Mouse (Mus musculus) heart, embryonic 12.5 days (tissue): Measurements from ENCODE around the gene Taf3. TPM values are rescaled to one million over a fixed set of nuclear protein-coding genes. Genes with fewer than 3 reads are reported as not detected.
A peak's percentile ranks its signal among the peaks of the same experiment; 100 is the strongest.

Experiments used
- ATAC-seq: fragments of 200-750 bp; cut with Nextera tagmentation; 2 replicates; pipeline ENCODE4 v1.8.0; 2017; ENCODE audit warnings: moderate TSS enrichment, moderate library complexity; ENCODE audit not compliant: insufficient number of reproducible peaks, low FRiP score
- H3K27ac ChIP-seq: fragments of 300-500 bp; sonication (generic); 2 replicates; pipeline ENCODE4 v1.5.1; 2016; ENCODE audit warnings: mild to moderate bottlenecking, moderate library complexity; ENCODE audit not compliant: poor library complexity, severe bottlenecking
- H3K27me3 ChIP-seq: fragments of 300-500 bp; sonication (generic); replicated peaks from 2 replicates; pipeline ENCODE4 v1.6.1; 2016; ENCODE audit warnings: mild to moderate bottlenecking, moderate library complexity
- H3K36me3 ChIP-seq: fragments of 300-500 bp; sonication (generic); 2 replicates; pipeline ENCODE4 v1.6.1; 2016; ENCODE audit warnings: mild to moderate bottlenecking, moderate library complexity
- H3K4me1 ChIP-seq: fragments of 300-500 bp; sonication (generic); replicated peaks from 2 replicates; pipeline ENCODE4 v1.6.1; 2016; ENCODE audit warnings: mild to moderate bottlenecking
- H3K4me2 ChIP-seq: fragments of 300-500 bp; sonication (generic); 2 replicates; pipeline ENCODE4 v1.6.1; 2016; ENCODE audit warnings: mild to moderate bottlenecking, moderate library complexity
- H3K4me3 ChIP-seq: fragments of 300-500 bp; sonication (generic); 2 replicates; pipeline ENCODE4 v1.5.1; 2016; ENCODE audit warnings: mild to moderate bottlenecking
- H3K9ac ChIP-seq: fragments of 300-500 bp; sonication (generic); 2 replicates; pipeline ENCODE4 v1.6.1; 2016; ENCODE audit warnings: mild to moderate bottlenecking, moderate library complexity
- H3K9me3 ChIP-seq: fragments of 300-500 bp; sonication (generic); replicated peaks from 2 replicates; pipeline ENCODE4 v1.6.1; 2016; ENCODE audit warnings: mild to moderate bottlenecking, moderate library complexity
- WGBS: fragments of 180-500 bp; shearing (Covaris S2); methylation state at CpG from one replicate; pipeline ENCODE4 v1.1.7; 2016; 5-methylcytosine and 5-hydroxymethylcytosine counted together
- polyA plus RNA-seq: library from polyadenylated mRNA; unstranded; fragments of >200 nt; fragmentation: Nextera tagmentation; extraction: Ambion mirVana; gene quantifications from 2 replicates; pipeline ENCODE4 v1.2.1, GENCODE M21; 2016

Taf3 gene
- polyA plus RNA-seq, 1 experiment from 2014 or later: 8.9 TPM

GRCm38 (mm10) chr2:9875220-9875619, 173.2 kb downstream of the Taf3 start:
- Histone ChIP-seq H3K4me1 (peaks cover 49% of the 10 kb centered on the region), H3K9ac (peak overlapping the region; percentile 41; the same call in 1 of the 2 replicates), H3K36me3 (no peaks in the 10 kb centered on the region), H3K27me3 (peaks cover 26% of the 10 kb centered on the region), H3K9me3 (no peaks in the 10 kb centered on the region), H3K27ac (no peak overlapping the region), H3K4me2 (peak overlapping the region; percentile 95), H3K4me3 (peak overlapping the region; percentile 60)
- no peak for ATAC-seq
- WGBS: 6% methylated on average over 4 of the region's 4 CpGs

- Histone ChIP-seq H3K4me1 (peaks cover 46% of the 10 kb centered on the region), H3K27me3 (peaks cover 29% of the 10 kb centered on the region), H3K4me2 (peak overlapping the region; percentile 95), H3K9me3 (no peaks in the 10 kb centered on the region), H3K9ac (peak overlapping the region; percentile 41; the same call in 1 of the 2 replicates), H3K36me3 (no peaks in the 10 kb centered on the region), H3K27ac (no peak overlapping the region), H3K4me3 (peak overlapping the region; percentile 60)
- ATAC-seq: no peak
- WGBS: 10% methylated on average over 39 of the region's 39 CpGs
These were observed 173.8 kb downstream of the Taf3 start for GRCm38 (mm10) chr2:9874467-9875219.

- Histone ChIP-seq H3K9ac (peak overlapping the region; percentile 59), H3K27ac (no peak overlapping the region), H3K9me3 (no peaks in the 10 kb centered on the region), H3K4me3 (no peak overlapping the region), H3K4me2 (peak overlapping the region; percentile 95), H3K36me3 (no peaks in the 10 kb centered on the region), H3K27me3 (peaks cover 31% of the 10 kb centered on the region), H3K4me1 (peaks cover 47% of the 10 kb centered on the region)
- 40% methylated on average over 2 of the region's 2 CpGs for WGBS
- ATAC-seq: no peak
These were observed 174.6 kb downstream of the Taf3 start for GRCm38 (mm10) chr2:9873757-9874156.

- peaks cover 31% of the 10 kb centered on the region for H3K27me3 ChIP-seq
- H3K4me2 ChIP-seq: peak overlapping the region; percentile 60
- H3K4me1 ChIP-seq: peaks cover 49% of the 10 kb centered on the region
- 0 out of 2 replicates have a peak overlapping the region, but pooled peaks have one; percentile 9 for H3K27ac ChIP-seq
- 19% methylated on average over 12 of the region's 12 CpGs for WGBS
- H3K36me3 ChIP-seq: no peaks in the 10 kb centered on the region
- H3K9ac ChIP-seq: peak overlapping the region; percentile 49; the same call in 1 of the 2 replicates
- no peak for ATAC-seq
- H3K9me3 ChIP-seq: no peaks in the 10 kb centered on the region
- H3K4me3 ChIP-seq: peak overlapping the region; percentile 30
These were observed 175.7 kb downstream of the Taf3 start for GRCm38 (mm10) chr2:9872682-9873081.

- Histone ChIP-seq H3K4me1 (peaks cover 47% of the 10 kb centered on the region), H3K36me3 (no peaks in the 10 kb centered on the region), H3K9me3 (no peaks in the 10 kb centered on the region), H3K27me3 (peaks cover 31% of the 10 kb centered on the region), H3K9ac (0 out of 2 replicates have a peak overlapping the region, but pooled peaks have one; percentile 31), H3K4me2 (peak overlapping the region; percentile 60), H3K27ac (no peak overlapping the region), H3K4me3 (no peak overlapping the region)
- no peak for ATAC-seq
- 30% methylated on average over 6 of the region's 6 CpGs for WGBS
These were observed 176.6 kb downstream of the Taf3 start for GRCm38 (mm10) chr2:9871798-9872197.

GRCm38 (mm10) chr2:9871141-9871716, 177.2 kb downstream of the Taf3 start:
- Histone ChIP-seq H3K4me1 (peaks cover 47% of the 10 kb centered on the region), H3K27me3 (peaks cover 31% of the 10 kb centered on the region)

GRCm38 (mm10) chr2:9867092-9867825, 181.1 kb downstream of the Taf3 start:
- Histone ChIP-seq H3K9ac (no peak overlapping the region), H3K36me3 (0 out of 2 replicates have a peak, but pooled peaks cover 4% of the 10 kb centered on the region), H3K27ac (no peak overlapping the region), H3K4me2 (no peak overlapping the region), H3K9me3 (no peaks in the 10 kb centered on the region), H3K27me3 (peaks cover 15% of the 10 kb centered on the region), H3K4me1 (peaks cover 18% of the 10 kb centered on the region), H3K4me3 (no peak overlapping the region)
- ATAC-seq: peak; percentile 6; the same call in 1 of the 2 replicates
- 55% methylated on average over 12 of the region's 12 CpGs for WGBS

More at GRCm38 (mm10) chr2:9871141-9871716, 177.2 kb downstream of the Taf3 start:
- Histone ChIP-seq H3K9me3 (no peaks in the 10 kb centered on the region), H3K27ac (no peak overlapping the region), H3K36me3 (0 out of 2 replicates have a peak, but pooled peaks cover under 1% of the 10 kb centered on the region), H3K4me3 (no peak overlapping the region), H3K4me2 (peak overlapping the region; percentile 60; the same call in 1 of the 2 replicates), H3K9ac (no peak overlapping the region)
- ATAC-seq: no peak
- WGBS: 16% methylated on average over 4 of the region's 4 CpGs

Other genes starting within 250 kb of the Taf3 start
- gene 4930412O13Rik, start 167.3 kb downstream of the Taf3 start, polyA plus RNA-seq: 1.7 and 1.8 TPM in 2 replicates
- 1.0 TPM in 1 of 2 replicates, not detected in the other for gene 9230102O04Rik, start 159.1 kb downstream of the Taf3 start, polyA plus RNA-seq
- gene Gata3, start 158.6 kb downstream of the Taf3 start, polyA plus RNA-seq: 7.9 and 8.0 TPM in 2 replicates
- gene Atp5c1, start 31.9 kb upstream of the Taf3 start, polyA plus RNA-seq: 1,074 and 1,086 TPM in 2 replicates
- 19.1 and 23.2 TPM in 2 replicates for gene Kin, start 32.0 kb upstream of the Taf3 start, polyA plus RNA-seq
- gene Itih2, start 82.8 kb upstream of the Taf3 start, polyA plus RNA-seq: 0.53 and 4.5 TPM in 2 replicates
- 3.3 and 3.6 TPM in 2 replicates for gene Itih5, start 105.0 kb upstream of the Taf3 start, polyA plus RNA-seq